Mouse (Mus musculus) v-Abl transformed pro-B cells (cell line): ENCODE measurements around the gene Nr2c2.

Experiments used
- in situ Hi-C, 2 experiments: fragments of 400-800 bp; cut with MboI; formaldehyde crosslinking; loops; one replicate each; pipeline ENCODE4 v1.15.1; 2025; ENCODE audit not compliant: unreplicated experiment in 2 of 2

Nr2c2 gene

DNA sequence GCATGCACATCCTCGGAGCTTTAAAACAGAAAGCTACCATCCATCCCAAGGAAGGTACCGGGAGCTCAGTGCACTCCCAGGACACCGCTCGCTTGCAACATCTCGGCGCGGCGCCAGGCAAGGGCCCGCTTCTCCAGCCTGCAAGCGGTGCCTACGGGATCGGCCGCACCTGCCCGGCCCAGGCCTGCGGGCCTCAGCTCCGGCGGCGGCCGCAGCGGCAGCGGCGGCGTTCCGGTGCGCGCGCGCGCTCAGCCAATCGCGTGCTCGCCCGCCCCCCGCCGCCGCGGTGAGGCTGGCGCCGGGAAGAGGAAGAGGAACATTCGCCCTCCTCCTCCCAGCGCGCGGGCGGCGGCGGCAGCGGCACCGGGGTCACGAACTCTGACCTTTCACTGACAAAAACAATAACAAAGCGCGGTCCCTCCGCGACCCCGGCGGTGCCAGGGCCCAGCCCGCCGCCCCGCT lies at the start of gene Nr2c2:
Gene Nr2c2 (plus strand): TSS at position 261 of the 462 bp plus-strand sequence.
- in situ Hi-C loops: loop anchor here (10.0 to 25.0 kb wide), 4 partner anchors 94 to 406 kb away; partner anchors contain the start of genes Slc6a6 (in 2 of the 2), Mrps25 (in 1 of the 2) and Rbsn (in 1 of the 2)

DNA sequence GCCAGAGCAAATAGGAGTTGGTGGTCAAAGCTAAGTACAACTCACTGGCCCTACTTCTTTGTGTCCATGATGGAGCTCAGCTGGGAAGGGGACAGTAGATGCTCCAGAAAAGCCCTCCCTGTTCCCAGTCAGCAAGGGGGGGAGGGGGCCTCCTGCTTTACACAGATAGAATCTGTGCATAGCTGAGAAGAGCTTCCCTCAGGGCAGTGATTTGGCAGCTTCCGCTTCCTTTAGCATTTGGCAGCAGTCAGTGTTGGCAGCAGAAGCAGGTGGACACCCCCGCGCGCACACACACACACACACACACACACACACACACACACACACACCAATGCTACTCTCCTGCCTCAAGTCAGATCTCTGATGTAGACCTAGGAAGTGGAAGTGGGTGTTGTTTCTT lies 49.1 kb upstream of the Nr2c2 start:
- in situ Hi-C loops: no loop called here

DNA sequence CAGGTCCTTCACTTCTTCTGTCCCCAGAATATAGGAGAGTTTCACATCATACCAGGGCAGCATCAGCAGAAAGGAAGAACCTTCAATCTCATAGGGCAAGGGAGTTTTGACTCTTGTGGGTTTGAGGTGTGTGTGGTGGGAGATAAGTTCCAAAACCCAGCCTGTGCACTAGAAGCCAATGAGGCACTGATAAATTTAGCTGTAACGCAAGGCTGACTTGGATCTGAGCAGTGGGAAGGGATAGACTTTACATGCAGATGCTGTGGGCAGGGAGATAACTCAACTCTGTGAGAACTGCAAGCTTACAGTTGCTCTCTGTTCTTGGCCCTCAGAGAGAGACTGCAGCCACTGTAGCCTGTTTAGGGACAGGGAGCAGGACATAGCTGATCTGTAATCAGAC lies 48.3 kb upstream of the Nr2c2 start:
- in situ Hi-C loops: no loop called here

DNA sequence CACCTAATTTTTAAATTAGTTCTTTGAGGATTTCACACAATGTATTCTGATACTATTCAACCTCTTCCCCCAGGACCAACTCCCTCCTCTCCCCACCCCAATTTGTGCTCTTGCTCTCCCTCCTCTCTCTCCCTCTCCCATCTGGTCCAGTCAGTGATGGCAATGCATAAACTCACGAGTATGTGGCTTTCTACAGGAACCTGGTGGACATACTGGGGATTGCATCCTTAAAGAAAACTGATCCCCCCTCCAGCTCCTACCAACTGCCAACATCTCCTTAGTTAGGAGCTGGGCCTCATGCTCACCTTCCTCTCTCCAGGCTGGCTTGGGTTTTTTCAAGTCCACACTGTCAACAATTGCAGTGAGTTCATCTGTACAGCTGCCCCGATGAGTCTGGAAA lies 33.4 kb upstream of the Nr2c2 start:
- in situ Hi-C loops: no loop called here

DNA sequence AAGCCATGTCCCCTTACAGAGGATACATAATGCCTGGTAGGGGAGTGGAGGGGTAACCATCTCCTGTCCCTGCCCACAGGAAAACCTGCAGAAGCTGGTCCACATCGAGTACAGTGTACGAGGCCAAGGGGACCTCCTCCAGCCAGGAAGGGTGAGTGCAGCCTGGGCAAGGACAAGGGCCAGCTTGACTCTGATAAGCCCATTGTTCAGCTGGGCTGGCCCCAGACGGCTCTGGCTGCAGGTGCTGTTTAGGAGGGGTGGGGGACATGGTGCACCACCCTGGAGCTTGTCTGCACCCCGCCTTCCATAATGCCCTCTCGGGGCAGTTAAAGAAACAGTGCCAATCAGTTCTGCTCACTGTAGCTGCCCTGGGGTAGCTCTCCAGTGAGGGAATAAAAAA lies 29.5 kb upstream of the Nr2c2 start:
- in situ Hi-C loops: loop anchor here in 1 of 2 experiments (10.0 kb wide), 1 partner anchor 527 kb away; no protein-coding TSS in a partner anchor

DNA sequence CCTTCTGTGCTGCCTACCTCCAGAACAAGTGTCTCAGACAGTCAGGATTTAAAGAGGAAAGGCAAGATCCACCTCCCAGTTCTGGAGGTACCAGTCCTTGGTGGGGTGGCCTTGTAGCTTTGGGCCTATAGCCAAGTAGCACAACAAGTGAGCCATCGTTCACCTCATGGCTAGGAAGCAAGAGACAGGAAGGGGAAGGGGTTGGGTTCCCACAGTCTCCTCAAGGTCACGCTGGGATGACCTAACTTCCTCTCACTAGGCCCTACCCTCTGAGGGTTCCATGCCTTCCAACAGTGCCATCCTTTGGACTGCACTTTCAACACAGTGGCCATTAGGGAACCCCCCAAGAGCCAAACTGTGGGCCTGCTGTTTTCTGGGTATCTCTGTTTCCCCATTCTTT lies 27.7 kb upstream of the Nr2c2 start:
- in situ Hi-C loops: loop anchor here in 1 of 2 experiments (10.0 kb wide), 1 partner anchor 529 kb away; no protein-coding TSS in a partner anchor

DNA sequence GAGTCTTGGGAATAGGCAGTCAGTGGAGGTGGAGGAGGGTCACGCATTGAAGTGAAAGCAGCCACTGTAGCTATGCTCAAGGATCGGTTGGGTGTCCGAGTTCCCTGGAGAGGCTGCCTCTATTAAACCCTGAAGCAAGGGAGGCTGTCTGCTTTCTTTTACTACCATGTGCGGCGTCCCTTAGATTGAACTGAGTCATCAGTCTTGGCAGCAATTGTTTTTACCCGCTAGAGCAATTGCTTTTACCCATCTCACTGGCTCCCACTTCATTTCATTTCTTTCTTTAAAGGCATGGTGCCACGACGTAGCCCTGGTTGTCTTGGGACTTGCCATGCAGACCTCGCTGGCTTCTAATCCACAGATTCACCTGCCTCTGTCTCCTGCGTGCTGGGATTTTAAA lies 27.1 kb upstream of the Nr2c2 start:
- in situ Hi-C loops: loop anchor here in 1 of 2 experiments (10.0 kb wide), 1 partner anchor 529 kb away; no protein-coding TSS in a partner anchor

DNA sequence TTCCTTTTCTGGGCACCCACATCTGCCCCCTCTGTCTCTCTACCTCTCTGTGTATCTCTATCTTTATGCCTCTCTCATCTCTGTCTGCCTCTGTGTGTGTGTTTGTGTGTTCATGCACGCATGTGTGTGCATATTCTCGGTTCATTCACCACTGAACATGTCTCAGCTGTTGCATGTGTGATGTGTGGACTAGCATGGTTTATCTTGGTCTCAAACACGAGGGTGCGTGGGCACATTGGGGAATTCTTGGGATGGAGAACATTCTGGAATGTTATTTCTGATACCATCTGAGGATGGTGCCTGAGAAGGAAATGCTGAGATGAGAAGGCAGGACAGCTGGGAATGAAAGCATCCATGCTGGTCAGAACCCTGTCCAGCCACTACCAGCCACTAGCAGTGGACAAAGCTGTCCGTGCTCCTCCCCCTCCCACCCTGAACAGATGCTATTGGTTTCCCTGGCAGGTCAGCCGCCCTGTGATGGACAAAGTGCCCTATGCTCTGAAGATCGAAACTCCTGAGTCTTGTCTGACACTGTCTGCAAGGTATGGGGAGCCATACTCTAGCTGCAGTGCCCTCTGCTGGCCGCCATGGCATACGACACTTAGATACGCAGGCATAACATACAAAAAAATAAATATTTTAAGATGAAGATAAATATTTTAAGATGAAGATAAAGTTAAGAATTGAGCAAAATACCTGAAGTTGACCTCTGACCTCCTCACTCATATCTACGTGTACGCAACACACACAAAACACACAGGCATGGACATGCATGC lies 25.3 kb upstream of the Nr2c2 start:
- in situ Hi-C loops: loop anchor here (5.0 to 10.0 kb wide), 4 partner anchors 169 to 539 kb away; no protein-coding TSS in a partner anchor

DNA sequence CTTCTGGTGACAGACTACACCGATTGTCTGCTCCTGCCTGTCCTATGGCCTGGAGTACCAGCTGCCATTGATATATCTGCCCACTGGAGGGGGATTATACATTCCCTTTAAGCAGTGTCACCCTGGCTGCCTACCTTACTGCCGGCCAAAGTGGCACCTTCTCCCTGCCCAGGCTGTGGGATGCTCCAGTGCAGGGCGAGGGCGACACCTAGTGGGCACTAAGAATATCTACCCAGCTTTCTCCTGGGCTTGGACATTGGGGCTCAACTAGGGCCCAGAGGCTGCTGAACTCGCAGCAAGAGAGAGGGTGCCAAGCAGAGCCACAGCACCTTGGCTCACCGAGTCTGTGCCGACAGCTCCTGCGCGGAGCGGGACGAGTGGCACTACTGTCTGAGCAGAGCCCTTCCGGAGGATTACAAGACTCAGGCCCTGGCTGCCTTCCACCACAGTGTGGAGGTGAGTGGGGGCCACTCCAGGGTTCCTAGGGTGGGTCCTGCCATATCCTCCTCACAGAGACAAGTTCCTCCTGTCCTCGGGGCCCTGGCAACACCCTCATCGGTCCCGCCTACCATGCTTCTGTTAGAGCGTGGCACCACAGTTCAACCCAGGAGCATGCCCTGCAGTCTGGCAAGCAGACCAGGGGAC lies 23.9 kb upstream of the Nr2c2 start:
- in situ Hi-C loops: loop anchor here (5.0 to 10.0 kb wide), 4 partner anchors 170 to 540 kb away; no protein-coding TSS in a partner anchor

DNA sequence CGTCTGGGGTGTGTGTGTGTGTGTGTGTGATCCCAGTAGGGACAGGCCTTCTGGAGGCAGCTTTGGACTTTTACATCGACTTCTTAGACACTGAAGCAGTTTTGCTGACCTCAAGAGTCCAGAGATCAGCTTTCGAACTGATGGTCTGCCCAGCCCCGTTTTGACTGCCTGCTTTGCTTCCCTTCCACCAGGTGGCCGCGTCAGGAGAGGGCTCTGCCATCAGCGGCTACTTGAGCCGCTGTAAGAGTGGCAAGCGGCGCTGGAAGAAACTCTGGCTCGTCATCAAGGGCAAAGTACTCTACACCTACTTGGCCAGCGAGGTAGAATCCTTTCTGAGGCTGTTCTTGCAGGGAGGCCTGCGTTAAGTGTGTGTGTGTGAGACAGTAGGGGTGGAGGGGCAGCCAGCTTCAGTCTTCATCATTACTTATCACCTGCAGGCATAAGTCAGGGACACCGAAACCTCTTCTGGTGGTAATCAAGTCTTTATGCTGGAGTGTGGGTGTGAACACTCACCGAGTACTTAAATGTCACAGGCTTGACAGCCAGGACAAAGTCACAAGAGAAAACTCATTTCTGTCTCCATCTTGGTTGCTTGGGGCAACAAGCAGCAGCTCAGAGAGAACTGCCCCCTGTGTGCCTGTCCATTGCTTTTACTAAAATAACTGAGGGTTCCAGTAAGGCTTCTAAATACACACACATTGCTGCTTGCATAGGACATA lies 19.9 kb upstream of the Nr2c2 start:
- in situ Hi-C loops: loop anchor here in 1 of 2 experiments (5.0 kb wide), 2 partner anchors 174 to 784 kb away; no protein-coding TSS in a partner anchor

DNA sequence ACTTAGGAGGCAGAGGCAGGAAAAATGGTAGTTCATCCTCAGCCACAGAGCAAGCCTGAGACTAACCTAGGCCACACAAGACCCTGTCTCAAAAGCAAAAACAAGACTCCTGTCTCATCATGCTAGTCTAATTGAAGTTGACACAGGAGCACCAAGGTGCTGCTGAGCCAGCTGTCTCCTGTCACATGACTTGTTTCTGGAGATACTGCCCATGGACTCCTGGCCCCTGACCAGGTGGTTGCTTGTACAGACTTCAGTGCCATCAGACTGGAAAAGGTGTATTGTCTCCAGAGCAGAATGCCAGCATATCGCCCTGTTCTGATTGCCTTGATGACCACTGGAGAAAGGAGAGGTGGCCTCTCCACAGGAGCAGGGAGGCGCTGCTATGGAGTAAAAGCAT lies 10.5 kb upstream of the Nr2c2 start:
- in situ Hi-C loops: loop anchor here in 1 of 2 experiments (25.0 kb wide), 1 partner anchor 393 kb away; the partner anchor contains the start of gene Slc6a6

DNA sequence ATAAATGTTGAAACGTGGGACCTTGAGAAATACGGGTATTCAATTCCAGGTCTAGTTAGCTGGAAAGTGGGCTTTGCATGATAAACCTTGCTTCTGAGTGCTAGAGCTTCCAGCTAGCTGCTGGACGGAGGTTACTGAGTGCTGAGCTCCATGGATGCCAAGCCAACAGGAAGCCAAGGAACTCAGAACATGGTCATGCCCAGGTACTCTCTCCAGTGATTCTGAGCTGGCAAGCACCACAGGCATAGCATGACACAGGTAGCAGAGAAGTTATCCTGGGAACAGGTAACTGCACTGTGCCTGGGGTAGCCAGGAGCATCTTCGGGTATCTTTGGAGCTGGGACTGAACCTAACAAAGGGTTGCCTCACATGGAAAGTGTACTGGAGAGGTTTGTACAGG lies 8.4 kb upstream of the Nr2c2 start:
- in situ Hi-C loops: loop anchor here in 1 of 2 experiments (25.0 kb wide), 1 partner anchor 395 kb away; the partner anchor contains the start of gene Slc6a6

DNA sequence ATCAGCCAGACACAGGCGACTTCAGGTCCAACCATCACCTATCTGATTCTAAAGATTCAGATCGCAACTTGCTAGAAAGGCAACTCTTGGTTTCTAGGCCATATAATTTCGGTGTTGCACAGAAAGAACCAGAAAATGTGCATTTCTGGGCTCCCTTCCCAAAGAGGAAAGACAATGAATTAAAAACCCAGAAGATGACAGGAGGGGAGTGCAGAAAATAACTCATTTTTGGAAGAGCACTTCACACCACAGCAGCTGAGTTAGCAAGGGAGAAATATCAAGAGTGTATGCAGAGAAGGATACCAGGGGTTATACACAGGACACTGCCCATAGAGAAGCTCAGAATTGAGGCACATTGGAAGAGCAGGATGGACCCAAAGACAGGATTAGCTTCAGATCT lies 6.3 kb upstream of the Nr2c2 start:
- in situ Hi-C loops: loop anchor here in 1 of 2 experiments (25.0 kb wide), 1 partner anchor 398 kb away; the partner anchor contains the start of gene Slc6a6

DNA sequence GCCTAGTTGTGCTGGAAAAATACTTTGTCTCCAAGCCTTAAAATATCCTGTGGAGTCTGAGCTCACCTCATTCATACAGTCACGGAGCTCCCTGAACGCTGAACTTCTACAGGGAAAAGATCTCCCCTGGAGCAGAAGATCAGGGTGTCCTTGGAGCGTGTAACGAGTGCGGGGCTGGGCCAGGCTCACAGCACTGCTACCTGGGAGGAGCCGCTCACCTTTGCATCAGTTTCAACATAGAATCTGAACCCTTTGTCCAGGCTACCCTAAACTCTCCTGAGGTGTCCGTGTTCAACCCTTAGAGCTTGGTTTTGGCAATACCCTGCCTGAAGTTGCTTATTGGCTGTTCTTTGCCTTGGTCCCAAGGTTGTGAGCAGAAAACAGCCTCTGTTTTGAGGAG lies 2.0 kb upstream of the Nr2c2 start:
- in situ Hi-C loops: loop anchor here in 1 of 2 experiments (25.0 kb wide), 1 partner anchor 402 kb away; the partner anchor contains the start of gene Slc6a6

DNA sequence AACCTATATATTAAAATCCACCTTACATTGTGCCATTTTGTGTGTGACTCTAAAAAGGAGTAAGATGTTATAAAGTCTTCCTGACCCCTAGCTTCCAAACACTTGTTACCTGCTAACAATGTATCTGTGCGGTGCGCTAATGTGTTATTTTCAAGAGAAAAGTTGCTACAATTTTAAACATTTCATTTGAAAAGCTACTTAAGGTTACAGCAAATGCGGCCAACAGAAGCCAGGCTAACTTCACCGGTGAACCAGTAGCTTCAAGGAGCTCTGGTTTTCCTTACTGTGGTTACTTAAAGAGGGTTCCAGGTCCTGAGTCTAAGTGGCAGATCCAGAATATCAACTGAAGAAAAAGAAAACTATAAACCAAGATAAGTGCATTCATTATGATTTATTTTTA lies 1.2 kb upstream of the Nr2c2 start:
- in situ Hi-C loops: loop anchor here (10.0 to 25.0 kb wide), 4 partner anchors 95 to 405 kb away; partner anchors contain the start of genes Slc6a6 (in 2 of the 2), Mrps25 (in 1 of the 2) and Rbsn (in 1 of the 2)

DNA sequence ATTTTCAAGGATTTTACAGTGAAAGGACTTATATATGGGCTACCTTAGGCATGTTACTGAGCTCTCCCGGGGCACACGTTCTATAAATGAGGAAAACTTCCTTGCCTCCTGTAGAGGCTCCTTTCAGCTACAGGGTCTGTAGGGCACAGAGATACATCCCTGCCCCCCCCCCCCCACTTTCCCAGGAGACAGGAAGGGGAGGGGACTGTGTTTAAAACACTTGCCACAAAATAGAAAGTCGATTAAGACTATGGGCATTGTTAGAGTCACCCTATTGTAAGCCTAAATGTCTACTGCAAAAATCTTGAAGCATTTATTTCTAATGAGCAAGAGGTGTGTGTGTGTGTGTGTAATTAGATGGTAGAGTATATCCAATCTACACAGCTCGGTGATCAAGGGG lies 693 bp upstream of the Nr2c2 start:
- in situ Hi-C loops: loop anchor here (10.0 to 25.0 kb wide), 4 partner anchors 94 to 406 kb away; partner anchors contain the start of genes Slc6a6 (in 2 of the 2), Mrps25 (in 1 of the 2) and Rbsn (in 1 of the 2)

DNA sequence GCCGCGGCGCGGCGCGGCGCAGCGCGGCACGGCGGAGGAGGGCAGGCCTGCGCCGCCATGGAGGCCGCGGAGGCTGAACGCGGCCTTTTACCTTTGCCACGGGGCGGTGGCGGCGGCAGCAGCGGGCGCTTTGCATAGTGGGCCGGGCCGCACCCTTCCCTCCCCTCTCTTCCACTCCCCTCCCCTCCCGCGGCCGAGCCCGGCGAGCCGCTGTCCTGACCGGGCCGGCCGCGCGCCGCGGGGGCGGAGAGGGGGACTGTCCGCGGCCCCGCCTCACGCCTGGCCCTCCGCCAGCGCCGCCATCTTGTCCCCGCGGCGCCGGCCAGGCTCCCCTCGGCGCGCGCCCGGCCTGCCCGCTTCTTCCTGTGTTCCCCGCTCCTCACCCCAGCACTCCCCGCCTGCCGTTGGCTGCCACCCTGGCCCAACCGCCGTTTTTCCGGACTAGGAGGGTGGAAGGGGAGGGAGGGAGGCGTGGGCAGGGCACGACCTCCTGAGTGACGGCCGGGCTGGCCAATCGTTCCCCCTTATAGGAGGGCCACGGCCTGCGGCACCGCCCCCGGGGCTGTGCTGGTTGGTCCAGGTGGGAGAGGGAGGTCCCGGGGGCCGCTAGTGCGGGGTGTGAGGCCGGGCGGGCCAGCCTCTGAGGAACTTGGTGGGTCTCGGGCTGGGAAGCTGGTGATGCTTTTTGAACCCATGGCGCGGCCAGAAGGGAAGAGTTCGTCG lies 738 bp downstream of the Nr2c2 start:
- in situ Hi-C loops: loop anchor here (10.0 to 25.0 kb wide), 4 partner anchors 93 to 407 kb away; partner anchors contain the start of genes Slc6a6 (in 2 of the 2), Mrps25 (in 1 of the 2) and Rbsn (in 1 of the 2)

DNA sequence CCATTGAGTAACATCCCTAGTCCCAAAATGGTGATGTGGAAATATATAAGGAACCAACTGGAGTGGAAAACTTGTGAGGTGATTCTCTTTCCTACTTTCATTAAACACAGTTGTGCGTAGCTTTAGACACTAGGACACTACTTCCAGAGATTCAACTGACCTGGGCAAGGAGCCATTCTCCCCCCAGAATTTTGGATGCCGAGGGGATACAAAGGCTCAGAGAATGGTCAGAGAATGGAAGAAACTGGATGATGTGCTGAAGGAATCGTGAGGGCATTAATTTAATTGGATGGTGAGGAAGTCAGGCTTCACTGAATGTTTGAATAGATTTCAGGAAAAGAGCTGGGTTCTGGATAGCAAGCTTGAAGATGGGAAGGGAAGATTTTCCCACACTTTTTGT lies 1.5 kb downstream of the Nr2c2 start:
- in situ Hi-C loops: loop anchor here (10.0 to 25.0 kb wide), 4 partner anchors 92 to 408 kb away; partner anchors contain the start of genes Slc6a6 (in 2 of the 2), Mrps25 (in 1 of the 2) and Rbsn (in 1 of the 2)

DNA sequence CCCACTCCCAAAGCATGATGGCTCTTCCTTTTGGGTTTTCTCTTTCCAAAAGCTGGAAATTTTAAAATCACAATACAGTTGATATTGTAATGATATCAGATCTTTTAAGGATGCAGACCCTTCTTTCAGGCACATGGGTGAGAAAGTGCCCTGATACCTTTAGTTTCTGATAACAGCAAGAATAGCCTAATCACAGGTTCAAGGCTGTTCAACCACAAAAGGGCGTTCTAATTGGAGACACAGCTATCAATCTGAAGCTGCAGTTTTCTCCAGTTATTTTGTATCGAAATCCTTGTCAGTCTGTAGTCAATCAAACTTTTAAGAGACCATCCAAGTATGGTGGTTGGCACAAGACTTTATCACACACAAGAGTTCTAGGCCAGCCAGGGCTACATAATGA lies 2.7 kb downstream of the Nr2c2 start:
- in situ Hi-C loops: loop anchor here (10.0 to 25.0 kb wide), 4 partner anchors 91 to 409 kb away; partner anchors contain the start of genes Slc6a6 (in 2 of the 2), Mrps25 (in 1 of the 2) and Rbsn (in 1 of the 2)
